Mouse (Mus musculus) hindbrain, postnatal 0 days (tissue): ENCODE results near the gene Fbxo31. TPM values are rescaled to one million over a fixed set of nuclear protein-coding genes. Genes with fewer than 3 reads are reported as not detected.

ENCODE experiments used
- ATAC-seq: fragments of 200-750 bp; cut with Nextera tagmentation; 2 replicates; pipeline ENCODE4 v1.8.0; 2017; ENCODE audit warnings: mild to moderate bottlenecking, moderate TSS enrichment, moderate library complexity
- DNase-seq: peaks from one replicate; pipeline ENCODE4 v3.0.0-alpha.2; 2015; ENCODE audit warnings: low spot score
- H3K27ac ChIP-seq: fragments of 300-500 bp; sonication (generic); 2 replicates; pipeline ENCODE4 v1.5.1; 2014; ENCODE audit warnings: mild to moderate bottlenecking
- H3K27me3 ChIP-seq: fragments of 300-500 bp; sonication (generic); 2 replicates; pipeline ENCODE4 v1.6.1; 2014; ENCODE audit warnings: low read length, mixed read lengths; ENCODE audit not compliant: insufficient read depth
- H3K36me3 ChIP-seq: fragments of 300-500 bp; sonication (generic); 2 replicates; pipeline ENCODE4 v1.6.1; 2014; ENCODE audit warnings: low read length, mixed read lengths; ENCODE audit not compliant: insufficient read depth
- H3K4me1 ChIP-seq: fragments of 300-500 bp; sonication (generic); 2 replicates; pipeline ENCODE4 v1.6.1; 2014; ENCODE audit warnings: antibody characterized with exemption, low read length, mixed read lengths; ENCODE audit not compliant: insufficient read depth
- H3K4me2 ChIP-seq: fragments of 300-500 bp; sonication (generic); 2 replicates; pipeline ENCODE4 v1.6.1; 2014; ENCODE audit warnings: low read depth, mild to moderate bottlenecking, low read length, moderate library complexity, mixed read lengths
- H3K4me3 ChIP-seq: fragments of 300-500 bp; sonication (generic); 2 replicates; pipeline ENCODE4 v1.5.1; 2014; ENCODE audit warnings: low read length
- H3K9ac ChIP-seq: fragments of 300-500 bp; sonication (generic); replicated peaks from 2 replicates; pipeline ENCODE4 v1.6.1; 2014; ENCODE audit warnings: mild to moderate bottlenecking, low read length, moderate library complexity, mixed read lengths
- H3K9me3 ChIP-seq: fragments of 300-500 bp; sonication (generic); 2 replicates; pipeline ENCODE4 v1.6.1; 2016; ENCODE audit warnings: low read length, mixed read lengths
- CTCF ChIP-seq: IDR thresholded peaks from 2 replicates; pipeline ENCODE4 v1.5.1; 2016; ENCODE audit warnings: antibody characterized with exemption, control low read depth, low read depth
- WGBS: fragments of 180-500 bp; shearing (Covaris S2); extraction: QIAGEN DNeasy Blood & Tissue Kit; methylation state at CpG from one replicate; pipeline ENCODE4 v1.1.7; 2014; 5-methylcytosine and 5-hydroxymethylcytosine counted together
- polyA plus RNA-seq: library from polyadenylated mRNA; unstranded; fragments of >200 nt; fragmentation: Nextera tagmentation; extraction: Ambion mirVana; gene quantifications from 2 replicates; pipeline ENCODE4 v1.2.1, GENCODE M21; 2015
- total RNA-seq: library from RNA; depleted of rRNA; stranded (reverse); fragments of >200 nt; gene quantifications from 2 replicates; pipeline ENCODE4 v1.2.3, GENCODE M21; 2014; rRNA removed

Fbxo31 gene
- total and polyA plus RNA-seq, 2 experiments from 2014 or later, result 34.9 to 70.4 TPM

DNA sequence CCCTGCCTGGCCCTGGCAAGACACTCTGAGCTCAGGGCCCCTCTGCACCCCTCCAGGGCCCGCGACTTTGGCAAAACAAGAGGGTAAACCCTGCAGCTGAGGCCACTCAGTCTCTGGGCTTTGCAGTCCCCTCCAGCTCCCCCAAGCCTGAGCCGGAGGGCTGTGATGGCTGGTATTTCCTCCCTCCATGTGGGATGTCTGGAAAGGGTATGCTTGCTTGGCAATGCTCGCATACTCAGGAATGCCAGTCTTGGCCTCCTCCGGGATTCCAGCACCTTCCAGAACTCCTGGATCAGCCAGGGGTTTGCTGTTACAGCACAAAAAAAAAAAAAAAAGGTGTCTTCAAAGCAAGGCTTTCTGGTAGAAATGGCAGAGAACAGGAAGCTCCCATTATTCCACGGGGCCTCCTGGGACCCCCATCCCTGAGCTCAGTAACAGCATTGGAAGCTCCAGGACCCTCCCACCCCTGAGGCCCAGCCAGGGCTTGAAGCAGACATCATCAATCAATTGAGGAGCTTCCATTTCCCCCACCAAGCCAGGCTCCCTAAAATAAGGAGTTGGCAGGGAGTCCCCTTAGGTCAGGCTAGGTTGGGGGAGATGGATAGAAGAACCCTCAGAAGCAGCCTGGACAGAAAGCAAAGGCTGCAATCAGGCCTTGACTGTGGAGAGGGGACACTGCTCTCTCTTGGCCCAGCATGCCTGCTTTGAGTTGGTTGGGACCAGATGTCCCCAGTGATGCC is 51.6 kb downstream of the Fbxo31 start:
- no peak overlapping the region for H3K4me3 ChIP-seq
- H3K4me2 ChIP-seq, result no peak overlapping the region
- no peaks in the 10 kb centered on the region for H3K9me3 ChIP-seq
- H3K4me1 ChIP-seq, result no peaks in the 10 kb centered on the region
- no peak for ATAC-seq
- H3K27ac ChIP-seq, result no peak overlapping the region
- DNase-seq, result no peak
- H3K9ac ChIP-seq, result no peak overlapping the region
- WGBS, result 63% methylated on average over 6 of the region's 6 CpGs
- TF ChIP-seq CTCF, result no peak
- H3K27me3 ChIP-seq, result 0 out of 2 replicates have a peak, but pooled peaks cover 3% of the 10 kb centered on the region
- no peaks in the 10 kb centered on the region for H3K36me3 ChIP-seq

DNA sequence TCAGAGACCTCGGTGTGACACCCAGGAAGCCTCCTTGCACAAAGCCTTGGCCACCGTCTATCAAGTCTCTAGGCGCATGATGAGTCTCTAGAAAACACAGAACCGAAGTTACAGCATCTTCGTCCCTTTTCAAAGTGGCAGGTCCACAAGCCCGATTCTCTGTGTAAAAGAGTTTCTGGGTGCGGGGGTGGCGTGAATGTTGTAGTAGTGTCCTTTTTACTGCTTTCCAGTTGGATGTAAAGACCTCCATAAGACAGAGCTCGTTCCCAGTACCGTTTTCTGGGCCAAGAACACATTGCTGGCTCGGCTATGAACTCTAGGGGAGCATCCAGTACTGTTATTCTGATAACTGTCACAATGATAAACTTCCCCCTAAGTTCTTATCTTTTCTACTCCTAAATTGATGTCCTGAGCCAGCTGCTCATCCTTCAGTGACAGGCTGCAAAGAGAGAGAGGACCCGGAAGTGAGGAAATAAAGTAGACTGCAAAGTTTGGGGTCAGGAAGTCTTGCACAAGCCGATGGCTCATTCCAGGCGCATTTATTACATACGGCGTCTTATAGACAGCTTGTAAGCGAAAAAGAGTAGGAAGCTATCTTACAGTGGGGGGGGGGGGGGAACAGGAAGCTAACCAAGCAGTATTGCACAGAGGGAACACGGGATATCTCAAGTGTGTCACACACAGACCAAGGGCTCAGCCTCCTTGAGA is 53.3 kb downstream of the Fbxo31 start:
- ATAC-seq, result no peak
- TF ChIP-seq CTCF, result no peak

DNA sequence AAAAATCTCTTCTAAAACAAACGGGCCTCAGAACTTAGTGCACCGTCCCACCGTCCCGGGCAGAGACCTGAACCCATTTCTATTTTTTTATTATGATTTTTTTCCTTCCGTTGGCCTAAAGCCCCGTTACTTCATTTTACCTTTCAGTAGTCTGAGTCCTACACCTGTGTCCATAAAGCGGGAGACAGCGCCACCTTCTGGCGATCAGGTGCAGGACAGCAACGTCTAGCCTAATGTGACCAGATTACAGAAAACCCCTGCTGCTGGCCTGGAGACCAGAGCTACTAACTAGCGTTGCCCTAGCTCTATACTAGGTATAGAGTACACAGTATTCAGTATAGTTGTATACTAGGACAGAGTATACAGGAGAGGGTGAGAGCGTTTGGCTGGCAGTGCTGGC is 65.2 kb downstream of the Fbxo31 start:
- H3K27ac ChIP-seq, result no peak overlapping the region
- no peaks in the 10 kb centered on the region for H3K36me3 ChIP-seq
- H3K9me3 ChIP-seq, result no peaks in the 10 kb centered on the region
- H3K4me3 ChIP-seq, result no peak overlapping the region
- no peaks in the 10 kb centered on the region for H3K4me1 ChIP-seq
- peak; percentile 85 for ATAC-seq
- no peak overlapping the region for H3K4me2 ChIP-seq
- no peak overlapping the region for H3K9ac ChIP-seq
- peaks cover 18% of the 10 kb centered on the region for H3K27me3 ChIP-seq
- TF ChIP-seq CTCF, result peak; percentile 98
- 7% methylated on average over 12 of the region's 12 CpGs for WGBS
- DNase-seq, result peak; percentile 93

More for the DNA sequence above, 53.3 kb downstream of the Fbxo31 start:
- no peaks in the 10 kb centered on the region for H3K27me3 ChIP-seq
- H3K27ac ChIP-seq, result no peak overlapping the region
- no peak for DNase-seq
- no peak overlapping the region for H3K4me3 ChIP-seq
- no peaks in the 10 kb centered on the region for H3K36me3 ChIP-seq
- H3K4me1 ChIP-seq, result no peaks in the 10 kb centered on the region
- H3K9ac ChIP-seq, result no peak overlapping the region
- 84% methylated on average over 18 of the region's 18 CpGs for WGBS
- H3K4me2 ChIP-seq, result no peak overlapping the region
- H3K9me3 ChIP-seq, result no peaks in the 10 kb centered on the region

GRCm38 (mm10) chr8:121511751-121512150 is 66.9 kb downstream of the Fbxo31 start:
- no peak overlapping the region for H3K4me2 ChIP-seq
- H3K36me3 ChIP-seq, result no peaks in the 10 kb centered on the region
- no peak overlapping the region for H3K9ac ChIP-seq
- WGBS, result 49% methylated on average over 9 of the region's 9 CpGs
- H3K27me3 ChIP-seq, result peaks cover 18% of the 10 kb centered on the region
- DNase-seq, result peak; percentile 4
- no peaks in the 10 kb centered on the region for H3K4me1 ChIP-seq
- no peak overlapping the region for H3K27ac ChIP-seq
- TF ChIP-seq CTCF, result no peak
- H3K9me3 ChIP-seq, result no peaks in the 10 kb centered on the region
- no peak overlapping the region for H3K4me3 ChIP-seq
- ATAC-seq, result peak; percentile 52; the same call in 1 of the 2 replicates

Other genes with a start within 250 kb of the Fbxo31 start
- gene 1700018B08Rik, start 34.5 kb downstream of the Fbxo31 start, total RNA-seq, result 1.1 TPM in 1 of 2 replicates, not detected in the other
- not detected in 2 replicates for gene 1700018B08Rik, start 34.5 kb downstream of the Fbxo31 start, polyA plus RNA-seq
- gene Map1lc3b, start 11.6 kb upstream of the Fbxo31 start, total RNA-seq, result 274 and 288 TPM in 2 replicates
- 346 and 360 TPM in 2 replicates for gene Map1lc3b, start 11.6 kb upstream of the Fbxo31 start, polyA plus RNA-seq
- gene Zcchc14, start 74.1 kb upstream of the Fbxo31 start, total RNA-seq, result 66.4 and 66.5 TPM in 2 replicates
- gene Zcchc14, start 74.1 kb upstream of the Fbxo31 start, polyA plus RNA-seq, result 13.9 and 14.3 TPM in 2 replicates
- 66.0 and 75.2 TPM in 2 replicates for gene Jph3, start 150.8 kb upstream of the Fbxo31 start, total RNA-seq
- 98.3 and 102 TPM in 2 replicates for gene Jph3, start 150.8 kb upstream of the Fbxo31 start, polyA plus RNA-seq